Mouse (Mus musculus) left cerebral cortex, adult 11 months (tissue): ENCODE results near the gene Odf3l1.

Experiments used
- DNase-seq: peaks from one replicate; pipeline ENCODE4 v3.0.0; 2022; ENCODE audit warnings: low spot score

Gene Odf3l1

DNA sequence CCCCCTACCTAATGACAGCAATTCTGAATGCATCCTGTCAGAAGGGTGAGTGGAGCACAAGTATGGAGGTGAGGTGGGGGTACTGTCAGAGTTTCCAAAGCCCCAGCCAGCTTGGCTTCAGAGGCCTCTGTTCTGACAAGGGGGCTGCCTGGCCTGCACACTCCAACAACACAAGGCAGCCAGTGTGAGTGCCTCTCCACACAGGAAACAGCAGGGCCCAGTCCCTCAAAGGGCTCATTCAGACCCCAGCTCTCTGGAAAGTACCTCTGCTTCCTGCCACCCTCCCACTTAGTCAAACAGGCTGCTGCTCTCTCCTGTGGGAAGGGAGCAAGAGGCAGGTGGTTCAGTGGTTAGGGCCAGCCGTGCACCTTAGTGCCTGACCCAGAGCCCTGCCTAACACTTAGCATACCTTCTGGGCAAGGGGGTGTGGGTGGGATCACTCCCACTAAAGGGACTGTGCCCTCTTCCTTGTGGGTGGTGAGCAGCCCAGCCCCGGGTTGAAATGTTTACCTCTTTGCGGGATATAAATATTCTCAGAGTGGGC, 17.1 kb upstream of the Odf3l1 start:
- DNase-seq: no peak

- no peak for DNase-seq
These were observed 16.3 kb upstream of the Odf3l1 start for GRCm38 (mm10) chr9:56880790-56881189.

GRCm38 (mm10) chr9:56877284-56877683, 12.8 kb upstream of the Odf3l1 start:
- no peak for DNase-seq

GRCm38 (mm10) chr9:56876784-56877183, 12.3 kb upstream of the Odf3l1 start:
- DNase-seq: no peak

GRCm38 (mm10) chr9:56873097-56873496, 8.6 kb upstream of the Odf3l1 start:
- no peak for DNase-seq

- DNase-seq: no peak
These were observed 7.8 kb upstream of the Odf3l1 start for GRCm38 (mm10) chr9:56872105-56872903.

- DNase-seq: no peak
These were observed 6.7 kb upstream of the Odf3l1 start for GRCm38 (mm10) chr9:56871191-56871590.

DNA sequence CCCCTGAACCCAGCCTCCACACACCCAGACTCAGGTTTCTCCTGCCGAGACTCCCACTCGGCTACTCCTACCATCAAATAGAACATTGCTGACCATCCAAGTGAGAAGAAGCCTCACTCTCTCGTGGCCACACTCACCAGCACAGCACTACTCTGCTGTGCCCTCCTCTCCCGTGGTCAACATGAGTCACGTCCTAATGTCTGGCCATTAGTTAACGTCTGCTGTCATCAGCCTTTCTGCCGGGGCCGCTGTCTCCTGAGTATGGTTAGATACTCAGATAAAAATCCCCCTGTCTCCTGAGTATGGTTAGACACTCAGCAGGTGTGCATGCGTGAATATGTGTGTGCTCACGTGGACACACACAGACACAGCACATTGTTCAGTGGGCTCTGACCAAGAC, 6.3 kb upstream of the Odf3l1 start:
- no peak for DNase-seq

DNA sequence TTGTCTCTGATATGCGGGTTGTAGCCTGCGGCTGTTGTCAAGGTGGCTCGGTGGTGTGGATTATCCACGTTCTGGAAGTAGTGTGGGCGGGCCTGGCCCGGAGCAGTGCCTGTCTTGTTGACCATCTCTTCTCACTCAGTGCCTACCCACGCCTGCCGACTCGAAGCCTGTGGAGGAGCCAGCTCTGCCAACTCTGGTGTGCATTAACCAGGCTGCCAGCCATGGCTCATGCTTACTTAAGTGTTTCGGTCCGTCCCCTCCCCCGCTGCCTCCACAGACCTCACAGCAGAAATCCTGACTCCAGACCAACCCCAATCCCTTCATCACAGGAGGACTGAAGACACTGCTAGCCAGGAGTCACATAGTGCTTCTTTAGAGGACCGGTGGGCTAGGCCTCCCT, 5.1 kb upstream of the Odf3l1 start:
- peak; percentile 55 for DNase-seq

DNA sequence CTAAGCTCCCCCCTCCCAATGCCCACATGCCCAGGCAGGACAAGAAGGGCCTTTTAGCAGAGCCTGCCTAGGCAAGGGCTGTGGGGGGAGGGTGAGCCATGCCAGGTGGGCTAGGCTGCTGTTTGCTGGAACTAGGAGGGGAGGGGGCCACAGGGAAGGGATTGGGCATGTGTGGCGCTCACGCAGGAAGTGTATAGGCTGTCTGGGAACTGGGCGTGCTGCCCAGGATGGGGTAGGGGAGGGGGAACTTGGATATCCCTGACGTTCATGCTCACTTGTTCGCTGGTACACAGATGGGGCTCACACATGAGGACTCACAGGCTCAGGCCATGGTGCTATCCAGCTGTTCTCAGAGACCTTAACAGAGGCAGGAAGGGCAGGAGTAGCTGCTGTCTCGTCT, 3.8 kb upstream of the Odf3l1 start:
- no peak for DNase-seq

DNA sequence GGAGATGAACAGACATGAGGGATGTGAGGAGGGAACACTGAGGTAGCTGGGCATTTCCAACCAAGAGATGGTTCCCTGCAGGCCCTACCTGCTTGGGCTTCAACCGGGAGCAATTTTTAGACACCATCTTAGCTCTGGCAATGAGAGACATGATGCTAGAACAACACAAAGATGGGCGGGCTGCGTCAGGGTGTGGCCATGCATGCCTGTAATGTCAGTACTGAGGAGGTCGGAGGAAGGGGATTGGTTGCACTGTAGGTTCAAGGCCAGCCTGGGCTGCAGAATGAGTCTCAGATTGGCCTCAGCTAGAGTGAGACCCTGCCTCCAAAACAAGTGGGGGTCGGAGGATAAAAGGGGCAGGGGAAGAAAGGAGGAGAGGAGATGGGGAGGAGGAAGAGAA, 2.0 kb upstream of the Odf3l1 start:
- no peak for DNase-seq

GRCm38 (mm10) chr9:56865673-56866400, 1.4 kb upstream of the Odf3l1 start:
- DNase-seq: no peak

GRCm38 (mm10) chr9:56864832-56865231, 353 bp upstream of the Odf3l1 start, which contains the start of gene Cspg4:
Cspg4 (plus strand) TSS chr9:56865033.
- no peak for DNase-seq

- DNase-seq: no peak
These were observed 1.6 kb downstream of the Odf3l1 start for GRCm38 (mm10) chr9:56862863-56863262.

GRCm38 (mm10) chr9:56860486-56861269, 3.8 kb downstream of the Odf3l1 start:
- no peak for DNase-seq

DNA sequence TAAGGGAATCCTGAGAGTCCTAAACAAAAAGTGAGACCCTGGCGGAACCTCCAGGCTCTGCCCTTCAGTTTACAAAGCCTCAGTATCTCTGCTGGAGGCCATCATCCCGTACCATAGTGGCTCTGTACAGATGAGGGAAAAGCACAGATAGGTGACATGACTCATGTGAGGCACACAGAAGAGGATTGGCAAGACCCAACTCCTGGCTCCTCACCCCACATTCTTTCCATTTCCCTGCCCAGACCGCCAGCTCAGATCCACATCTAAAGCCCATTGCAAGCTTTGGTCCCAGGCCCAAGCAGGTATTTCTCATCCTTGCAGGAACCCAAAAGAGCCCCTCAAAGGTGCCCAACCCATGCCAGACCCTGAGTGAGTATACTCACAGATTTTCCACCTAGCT, 4.4 kb downstream of the Odf3l1 start:
- DNase-seq: no peak

DNA sequence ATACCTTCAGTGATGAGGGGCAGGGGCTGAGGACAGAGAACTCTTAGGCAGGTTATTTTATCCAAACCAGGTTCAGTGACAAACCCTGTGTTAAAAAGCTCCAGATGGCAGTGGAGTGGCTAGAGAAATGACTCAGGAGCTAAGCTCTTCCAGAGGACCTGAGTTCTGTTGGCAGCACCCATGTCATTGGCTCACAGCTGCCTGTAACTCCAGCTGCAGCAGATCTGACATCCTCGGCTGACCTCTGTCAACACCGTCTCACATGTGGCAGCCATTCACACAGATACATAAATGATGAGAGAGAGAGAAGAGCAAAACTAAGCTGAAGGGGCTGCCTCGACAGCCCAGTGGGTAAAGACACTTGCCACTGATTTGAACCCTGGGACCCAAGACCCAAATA, 7.0 kb downstream of the Odf3l1 start:
- DNase-seq: no peak

DNA sequence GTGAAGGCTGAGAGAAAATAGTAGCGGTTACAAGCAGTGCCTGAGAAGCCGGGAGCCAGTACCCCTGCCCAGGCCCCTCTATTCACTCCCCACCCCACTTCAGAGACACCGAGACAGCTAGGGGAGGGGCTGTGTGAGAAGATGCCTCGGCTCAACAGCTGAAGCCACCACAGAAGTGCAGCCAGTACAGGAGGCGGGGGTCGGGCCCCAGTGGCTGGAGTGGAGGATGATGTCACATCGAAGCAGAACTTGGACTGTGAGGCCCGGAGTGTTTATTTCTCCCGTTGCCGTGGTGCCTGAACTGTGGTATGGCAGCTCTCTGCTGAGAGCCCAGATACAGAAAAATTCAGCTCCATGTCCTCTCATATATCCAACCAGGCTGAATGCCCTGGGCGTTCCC, 12.7 kb downstream of the Odf3l1 start:
- no peak for DNase-seq

- DNase-seq: no peak
These were observed 13.6 kb downstream of the Odf3l1 start for GRCm38 (mm10) chr9:56850905-56851252.

- DNase-seq: no peak
These were observed 14.2 kb downstream of the Odf3l1 start for GRCm38 (mm10) chr9:56850128-56850904.

DNA sequence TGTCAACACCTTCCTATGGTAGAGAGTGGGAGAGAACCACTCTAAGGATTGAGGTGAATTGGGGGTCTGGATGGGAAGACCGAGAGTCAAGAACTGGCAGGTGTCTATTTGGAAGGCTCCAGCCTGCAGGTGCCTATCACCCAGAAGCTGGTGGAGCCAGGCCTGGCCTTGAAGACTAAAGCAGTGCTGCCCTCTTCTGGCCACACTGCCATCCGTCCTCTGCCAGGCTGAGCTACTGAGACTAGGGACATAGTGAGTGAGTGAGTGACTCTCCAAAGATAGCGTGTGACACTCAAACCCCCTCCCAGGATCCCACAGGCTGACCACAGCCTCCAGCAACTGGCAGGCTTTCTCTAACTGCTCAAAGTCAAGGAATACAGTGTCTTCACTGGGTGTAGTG, 17.0 kb downstream of the Odf3l1 start:
- peak; percentile 71 for DNase-seq

- no peak for DNase-seq
These were observed 19.8 kb downstream of the Odf3l1 start for GRCm38 (mm10) chr9:56844644-56845043.
